Mouse (Mus musculus) ES-E14 (cell line): ENCODE data around the gene Asb5. TPM values are rescaled to one million over a fixed set of nuclear protein-coding genes. Genes with fewer than 3 reads are reported as not detected.
"Not testable (repeated sequence)": the region's sequence is repeated elsewhere in the genome, so short reads cannot be mapped to it uniquely, and the experiment has no call there.

ENCODE experiments used
- DNase-seq: peaks from one replicate; pipeline ENCODE4 v3.0.0-alpha.2; 2013; ENCODE audit warnings: low read depth, low spot score
- H3K27ac ChIP-seq: 2 replicates; pipeline ENCODE4 v1.5.1; 2012; ENCODE audit warnings: low read depth, mild to moderate bottlenecking, low read length, moderate library complexity, mixed read lengths; ENCODE audit not compliant: poor library complexity, insufficient read depth, severe bottlenecking
- H3K36me3 ChIP-seq: 2 replicates; pipeline ENCODE4 v1.6.1; 2012; ENCODE audit warnings: mild to moderate bottlenecking, low read length, moderate library complexity, mixed read lengths; ENCODE audit not compliant: control insufficient read depth, poor library complexity, insufficient read depth, severe bottlenecking
- H3K4me1 ChIP-seq, 2 experiments: fragments of 150-350 bp in 1 of 2; sonication (generic) in 1 of 2; 2 replicates each; pipeline ENCODE4 v1.6.1; 2012; ENCODE audit warnings: low read length in 2 of 2, mild to moderate bottlenecking in 1 of 2, mixed read lengths in 1 of 2; ENCODE audit not compliant: control insufficient read depth in 2 of 2, insufficient read depth in 2 of 2, poor library complexity in 1 of 2
- H3K4me3 ChIP-seq, 2 experiments: fragments of 150-350 bp in 1 of 2; sonication (generic) in 1 of 2; 2 replicates each; pipeline ENCODE4 v1.5.1; 2012; ENCODE audit warnings: low read length in 2 of 2, low read depth in 1 of 2, mild to moderate bottlenecking in 1 of 2, mixed read lengths in 1 of 2; ENCODE audit not compliant: insufficient read depth in 1 of 2, poor library complexity in 1 of 2, severe bottlenecking in 1 of 2
- H3K9ac ChIP-seq: 2 replicates; pipeline ENCODE4 v1.6.1; 2012; ENCODE audit warnings: low read depth, mild to moderate bottlenecking, low read length, mixed read lengths; ENCODE audit not compliant: poor library complexity, insufficient read depth, severe bottlenecking
- H3K9me3 ChIP-seq: fragments of 150-350 bp; sonication (generic); 2 replicates; pipeline ENCODE4 v1.6.1; 2012; ENCODE audit warnings: low read depth, mild to moderate bottlenecking, low read length; ENCODE audit not compliant: control insufficient read depth, insufficient read depth
- CHD2 ChIP-seq: IDR thresholded peaks from 2 replicates; pipeline ENCODE4 v1.6.1; 2014; ENCODE audit warnings: mild to moderate bottlenecking, low read depth, low read length, inconsistent platforms
- HCFC1 ChIP-seq: IDR thresholded peaks from 2 replicates; pipeline ENCODE4 v1.6.1; 2012; ENCODE audit warnings: low read length, inconsistent platforms, borderline replicate concordance; ENCODE audit not compliant: insufficient read depth
- MAFK ChIP-seq: IDR thresholded peaks from 2 replicates; pipeline ENCODE4 v1.6.1; 2014; ENCODE audit warnings: mild to moderate bottlenecking, low read depth, low read length, inconsistent platforms; ENCODE audit not compliant: insufficient read depth
- ZC3H11A ChIP-seq: IDR thresholded peaks from 2 replicates; pipeline ENCODE4 v1.6.1; 2012; ENCODE audit warnings: low read depth, mild to moderate bottlenecking, inconsistent platforms, low read length, borderline replicate concordance
- ZNF384 ChIP-seq: IDR thresholded peaks from 2 replicates; pipeline ENCODE4 v1.6.1; 2012; ENCODE audit warnings: low read depth, low read length, inconsistent platforms
- in situ Hi-C, 2 experiments: fragments of 600-800 bp; cut with MboI; formaldehyde crosslinking; loops; one replicate each; pipeline ENCODE4 v1.15.1; 2025; ENCODE audit warnings: low sequenced_read_pairs in 2 of 2, inconsistent platforms in 1 of 2; ENCODE audit not compliant: unreplicated experiment in 2 of 2
- total RNA-seq: library from RNA; depleted of rRNA; stranded (reverse); fragments of 300-350 nt; gene quantifications from 2 replicates; pipeline ENCODE4 v1.2.3, GENCODE M21; 2012

Gene Asb5
- total RNA-seq, 1 experiment = 0.18 TPM

- H3K9ac ChIP-seq = no peak overlapping the region
- in situ Hi-C loops = loop anchor here in 1 of 2 experiments (25.0 kb wide), 1 partner anchor 151 kb away; no protein-coding TSS in a partner anchor
- TF ChIP-seq ZC3H11A (no peak), ZNF384 (no peak)
- H3K4me1 ChIP-seq = peaks cover 0 to 4% of the 10 kb centered on the region in 2 experiments; a peak in 1 of 4 replicates
- H3K36me3 ChIP-seq = no peaks in the 10 kb centered on the region
- no peak overlapping the region for H3K4me3 ChIP-seq
- H3K27ac ChIP-seq = no peak overlapping the region
- no peak for DNase-seq
- no peaks in the 10 kb centered on the region for H3K9me3 ChIP-seq
Observed at GRCm38 (mm10) chr8:54511791-54512190, 17.6 kb upstream of the Asb5 start.

GRCm38 (mm10) chr8:54512200-54512599, 17.2 kb upstream of the Asb5 start:
- not testable (repeated sequence) for H3K4me3 ChIP-seq, H3K9me3 ChIP-seq, H3K4me1 ChIP-seq, H3K9ac ChIP-seq, DNase-seq, H3K36me3 ChIP-seq, H3K27ac ChIP-seq
- in situ Hi-C loops = loop anchor here in 1 of 2 experiments (25.0 kb wide), 1 partner anchor 150 kb away; no protein-coding TSS in a partner anchor

GRCm38 (mm10) chr8:54518756-54519460, 10.5 kb upstream of the Asb5 start:
- H3K36me3 ChIP-seq = peaks cover 1% of the 10 kb centered on the region; the same call in 1 of the 2 replicates
- no peak for TF ChIP-seq HCFC1
- TF ChIP-seq ZC3H11A = no peak
- no peak for TF ChIP-seq CHD2
- no peak for TF ChIP-seq MAFK
- TF ChIP-seq ZNF384 = no peak
- H3K4me1 ChIP-seq = 0 out of 4 replicates have a peak, but pooled peaks cover 0 to 2% of the 10 kb centered on the region in 2 experiments
- DNase-seq = no peak
- H3K27ac ChIP-seq = no peak overlapping the region
- no peak overlapping the region for H3K4me3 ChIP-seq
- in situ Hi-C loops = loop anchor here in 1 of 2 experiments (25.0 kb wide), 1 partner anchor 143 kb away; no protein-coding TSS in a partner anchor
- H3K9ac ChIP-seq = no peak overlapping the region
- H3K9me3 ChIP-seq = no peaks in the 10 kb centered on the region

- Histone ChIP-seq H3K4me1 (0 out of 4 replicates have a peak, but pooled peaks cover 0 to 2% of the 10 kb centered on the region in 2 experiments), H3K9ac (no peak overlapping the region), H3K27ac (no peak overlapping the region), H3K9me3 (no peaks in the 10 kb centered on the region), H3K36me3 (peaks cover 3% of the 10 kb centered on the region; the same call in 1 of the 2 replicates), H3K4me3 (no peak overlapping the region)
- TF ChIP-seq CHD2 = no peak
- TF ChIP-seq ZNF384 = no peak
- TF ChIP-seq HCFC1 = no peak
- TF ChIP-seq MAFK = no peak
- no peak for TF ChIP-seq ZC3H11A
- in situ Hi-C loops = loop anchor here in 1 of 2 experiments (25.0 kb wide), 1 partner anchor 142 kb away; no protein-coding TSS in a partner anchor
- no peak for DNase-seq
Observed at GRCm38 (mm10) chr8:54520516-54520915, 8.9 kb upstream of the Asb5 start.

- no peak overlapping the region for H3K27ac ChIP-seq
- no peak overlapping the region for H3K9ac ChIP-seq
- H3K4me3 ChIP-seq = no peak overlapping the region
- H3K36me3 ChIP-seq = peaks cover 7% of the 10 kb centered on the region
- no peak for TF ChIP-seq ZC3H11A
- TF ChIP-seq CHD2 = no peak
- no peak for TF ChIP-seq HCFC1
- TF ChIP-seq ZNF384 = no peak
- H3K4me1 ChIP-seq = peaks cover 0 to 6% of the 10 kb centered on the region in 2 experiments; a peak in 2 of 4 replicates
- DNase-seq = peak; percentile 50
- in situ Hi-C loops = no loop called here
- no peaks in the 10 kb centered on the region for H3K9me3 ChIP-seq
Observed at GRCm38 (mm10) chr8:54525606-54526005, 3.8 kb upstream of the Asb5 start.
